Mouse (Mus musculus) neutrophil, adult 83 days (primary cell): Measurements from ENCODE around the gene Plk2. TPM values are rescaled to one million over a fixed set of nuclear protein-coding genes. Genes with fewer than 3 reads are reported as not detected.

Source experiments
- total RNA-seq, 2 experiments: library from RNA; stranded (reverse); gene quantifications; one replicate each; pipeline ENCODE4 v1.2.4; 2023

Plk2 gene
- 10 to 100 TPM; 50.0 to 61.5 TPM for total RNA-seq

GRCm38 (mm10) chr13:110394291-110395178 is at the start of gene Plk2:
Gene Plk2 (plus strand): TSS chr13:110395046.

DNA sequence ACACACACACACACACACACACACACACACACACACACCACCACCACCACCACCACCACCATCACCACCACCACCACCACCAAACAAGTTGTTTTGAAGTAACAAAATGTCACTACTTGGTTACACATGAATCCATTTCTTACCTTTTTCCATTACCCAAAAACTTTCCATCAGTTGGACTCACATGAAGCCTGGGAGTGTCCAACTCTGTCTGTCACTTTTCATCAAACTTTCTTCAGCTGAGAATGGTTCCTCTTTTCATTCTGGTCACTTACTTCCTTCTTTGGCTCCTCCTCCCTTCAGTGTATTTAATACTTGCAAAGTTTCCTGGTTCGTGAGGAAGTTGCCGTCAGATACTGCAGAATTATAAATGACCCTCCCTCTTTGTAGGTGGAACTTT is 37.9 kb upstream of the Plk2 start, which contains the start of gene Gapt:
Gene Gapt, minus strand, starts transcription at position 259 of the 400 bp plus-strand sequence.

Other genes starting within 250 kb of the Plk2 start
- not detected for gene Rab3c, start 114.0 kb upstream of the Plk2 start, total RNA-seq
- 10 to 100 TPM; 80.9 to 84.8 TPM for gene Gapt, start 37.8 kb upstream of the Plk2 start, total RNA-seq